Mouse (Mus musculus) heart, adult 2 months (tissue): ENCODE data around the gene Slc12a8.

Source experiments
- CTCF ChIP-seq: fragments of 200-600 bp; IDR thresholded peaks from 2 replicates; pipeline ENCODE4 v1.8.1; 2022; ENCODE audit warnings: antibody characterized with exemption, mild to moderate bottlenecking, moderate library complexity
- EP300 ChIP-seq: fragments of 200-500 bp; IDR thresholded peaks from 2 replicates; pipeline ENCODE4 v1.6.1; 2011; ENCODE audit warnings: low read depth, low read length, control low read depth; ENCODE audit not compliant: insufficient read depth

- TF ChIP-seq CTCF (no peak), EP300 (no peak)
Observed at GRCm38 (mm10) chr16:33578462-33578861, 61.3 kb downstream of the Slc12a8 start.
